Mouse (Mus musculus) stomach, embryonic 16.5 days (tissue): ENCODE results near the gene Snapc3. TPM values are rescaled to one million over a fixed set of nuclear protein-coding genes. Genes with fewer than 3 reads are reported as not detected.
"Not testable (repeated sequence)": the region's sequence is repeated elsewhere in the genome, so short reads cannot be mapped to it uniquely, and the experiment has no call there.

Experiments used
- ATAC-seq: fragments of 200-750 bp; cut with Nextera tagmentation; 2 replicates; pipeline ENCODE4 v1.8.0; 2017; ENCODE audit warnings: moderate number of reproducible peaks, moderate TSS enrichment; ENCODE audit not compliant: insufficient read depth, low FRiP score
- H3K27ac ChIP-seq: fragments of 300-500 bp; sonication (generic); 2 replicates; pipeline ENCODE4 v1.5.1; 2014; ENCODE audit warnings: low read length
- H3K27me3 ChIP-seq: fragments of 300-500 bp; sonication (generic); 2 replicates; pipeline ENCODE4 v1.6.1; 2014; ENCODE audit warnings: low read length, control low read depth, mixed read lengths; ENCODE audit not compliant: control insufficient read depth, insufficient read depth
- H3K36me3 ChIP-seq: fragments of 300-500 bp; sonication (generic); 2 replicates; pipeline ENCODE4 v1.6.1; 2014; ENCODE audit warnings: low read length; ENCODE audit not compliant: control insufficient read depth, insufficient read depth
- H3K4me1 ChIP-seq: fragments of 300-500 bp; sonication (generic); 2 replicates; pipeline ENCODE4 v1.6.1; 2014; ENCODE audit warnings: low read length, control low read depth, mixed read lengths; ENCODE audit not compliant: control insufficient read depth, insufficient read depth
- H3K4me2 ChIP-seq: fragments of 300-500 bp; sonication (generic); 2 replicates; pipeline ENCODE4 v1.6.1; 2014; ENCODE audit warnings: low read depth, low read length, mixed read lengths
- H3K4me3 ChIP-seq: fragments of 300-500 bp; sonication (generic); replicated peaks from 2 replicates; pipeline ENCODE4 v1.5.1; 2014; ENCODE audit warnings: mild to moderate bottlenecking, low read length
- H3K9ac ChIP-seq: fragments of 300-500 bp; sonication (generic); 2 replicates; pipeline ENCODE4 v1.6.1; 2014; ENCODE audit warnings: low read length
- H3K9me3 ChIP-seq: fragments of 300-500 bp; sonication (generic); replicated peaks from 2 replicates; pipeline ENCODE4 v1.6.1; 2016; ENCODE audit warnings: low read length, control low read depth; ENCODE audit not compliant: control insufficient read depth
- WGBS: fragments of 180-500 bp; shearing (Covaris S2); extraction: QIAGEN DNeasy Blood & Tissue Kit; methylation state at CpG from one replicate; pipeline ENCODE4 v1.1.7; 2014; 5-methylcytosine and 5-hydroxymethylcytosine counted together
- polyA plus RNA-seq: library from polyadenylated mRNA; unstranded; fragments of >200 nt; fragmentation: Nextera tagmentation; extraction: Ambion mirVana; gene quantifications from 2 replicates; pipeline ENCODE4 v1.2.1, GENCODE M21; 2015

The Snapc3 gene
- polyA plus RNA-seq, 1 experiment from 2014 or later: 35.9 TPM

GRCm38 (mm10) chr4:83501037-83501430 is 83.5 kb downstream of the Snapc3 start:
- Histone ChIP-seq H3K27me3 (no peaks in the 10 kb centered on the region), H3K4me3 (no peak overlapping the region), H3K4me2 (peak overlapping the region; percentile 48; the same call in 1 of the 2 replicates), H3K36me3 (no peaks in the 10 kb centered on the region), H3K27ac (no peak overlapping the region), H3K4me1 (no peaks in the 10 kb centered on the region), H3K9ac (no peak overlapping the region), H3K9me3 (no peaks in the 10 kb centered on the region)
- 42% methylated on average over 7 of the region's 7 CpGs for WGBS
- ATAC-seq: no peak

DNA sequence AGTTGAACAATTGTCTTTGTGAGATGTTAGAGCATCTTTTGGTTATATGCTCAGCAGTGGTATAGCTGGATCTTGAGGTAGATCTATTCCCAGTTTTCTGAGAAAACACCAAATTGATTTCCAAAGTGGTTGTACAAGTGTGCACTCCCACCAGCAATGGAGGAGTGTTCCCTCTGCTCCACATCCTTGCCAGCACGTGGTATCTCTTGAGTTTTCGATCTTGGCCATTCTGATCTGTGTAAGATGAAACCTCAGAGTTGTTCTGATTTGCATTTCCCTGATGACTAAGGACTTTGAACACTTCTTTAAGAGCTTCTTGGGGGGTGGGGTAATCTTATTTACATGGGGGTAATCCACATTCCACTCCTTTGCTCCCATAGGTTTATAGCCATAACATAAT is 92.1 kb downstream of the Snapc3 start:
- H3K9ac ChIP-seq: no peak overlapping the region
- 49% methylated on average over 2 of the region's 2 CpGs for WGBS
- H3K4me3 ChIP-seq: no peak overlapping the region
- no peaks in the 10 kb centered on the region for H3K27me3 ChIP-seq
- H3K36me3 ChIP-seq: no peaks in the 10 kb centered on the region
- no peak overlapping the region for H3K27ac ChIP-seq
- no peaks in the 10 kb centered on the region for H3K4me1 ChIP-seq
- H3K4me2 ChIP-seq: no peak overlapping the region
- no peak for ATAC-seq
- no peaks in the 10 kb centered on the region for H3K9me3 ChIP-seq

- no peaks in the 10 kb centered on the region for H3K27me3 ChIP-seq
- no peak overlapping the region for H3K4me3 ChIP-seq
- no peaks in the 10 kb centered on the region for H3K36me3 ChIP-seq
Observed at GRCm38 (mm10) chr4:83511083-83511482, 93.6 kb downstream of the Snapc3 start.

GRCm38 (mm10) chr4:83512217-83512616 is 94.7 kb downstream of the Snapc3 start:
- 81% methylated on average over 3 of the region's 3 CpGs for WGBS
- no peak for ATAC-seq
- H3K36me3 ChIP-seq: no peaks in the 10 kb centered on the region
- H3K9me3 ChIP-seq: no peaks in the 10 kb centered on the region
- H3K4me1 ChIP-seq: no peaks in the 10 kb centered on the region
- H3K4me2 ChIP-seq: no peak overlapping the region
- H3K4me3 ChIP-seq: no peak overlapping the region
- no peaks in the 10 kb centered on the region for H3K27me3 ChIP-seq
- no peak overlapping the region for H3K9ac ChIP-seq
- no peak overlapping the region for H3K27ac ChIP-seq

More at GRCm38 (mm10) chr4:83511083-83511482, 93.6 kb downstream of the Snapc3 start:
- Histone ChIP-seq H3K4me2 (no peak overlapping the region), H3K4me1 (no peaks in the 10 kb centered on the region), H3K27ac (no peak overlapping the region), H3K9ac (no peak overlapping the region), H3K9me3 (no peaks in the 10 kb centered on the region)
- no peak for ATAC-seq
- WGBS: 60% methylated on average over 8 of the region's 8 CpGs

- H3K27ac ChIP-seq: no peak overlapping the region
- H3K9ac ChIP-seq: no peak overlapping the region
- 59% methylated on average over 2 of the region's 2 CpGs for WGBS
- no peak for ATAC-seq
- H3K4me2 ChIP-seq: no peak overlapping the region
- no peak overlapping the region for H3K4me3 ChIP-seq
- H3K4me1 ChIP-seq: no peaks in the 10 kb centered on the region
- H3K27me3 ChIP-seq: no peaks in the 10 kb centered on the region
- H3K9me3 ChIP-seq: no peaks in the 10 kb centered on the region
- H3K36me3 ChIP-seq: no peaks in the 10 kb centered on the region
Observed at GRCm38 (mm10) chr4:83512644-83513043, 95.1 kb downstream of the Snapc3 start.

DNA sequence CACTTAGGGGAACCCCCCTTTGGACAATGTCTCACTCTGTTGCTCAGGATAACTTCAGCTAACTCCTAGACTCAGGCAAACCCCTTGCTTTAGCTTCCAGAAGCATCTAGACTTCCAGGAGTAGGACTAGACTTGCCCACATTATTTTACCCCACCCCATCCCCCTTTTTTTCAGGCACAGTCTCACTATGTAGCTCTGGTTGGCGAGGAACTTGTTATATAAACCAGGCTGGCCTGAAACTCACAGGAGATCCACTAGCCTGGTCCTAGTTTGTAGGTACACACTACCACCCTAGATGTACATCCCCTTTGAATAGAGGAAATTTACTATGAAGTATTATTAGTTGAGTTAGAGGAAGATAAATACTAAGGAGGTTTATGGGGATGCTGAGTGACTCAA is 96.7 kb downstream of the Snapc3 start:
- Histone ChIP-seq H3K9me3 (no peaks in the 10 kb centered on the region), H3K4me1 (no peaks in the 10 kb centered on the region), H3K36me3 (no peaks in the 10 kb centered on the region), H3K4me2 (no peak overlapping the region), H3K4me3 (no peak overlapping the region), H3K27me3 (no peaks in the 10 kb centered on the region), H3K9ac (no peak overlapping the region), H3K27ac (no peak overlapping the region)
- WGBS: 77% methylated on average over 1 of the region's 1 CpGs
- ATAC-seq: no peak

GRCm38 (mm10) chr4:83514976-83515669 is 97.6 kb downstream of the Snapc3 start:
- 81% methylated on average over 10 of the region's 10 CpGs for WGBS
- H3K27ac ChIP-seq: no peak overlapping the region
- no peaks in the 10 kb centered on the region for H3K4me1 ChIP-seq
- H3K4me2 ChIP-seq: no peak overlapping the region
- H3K36me3 ChIP-seq: no peaks in the 10 kb centered on the region
- no peaks in the 10 kb centered on the region for H3K27me3 ChIP-seq
- no peak for ATAC-seq
- no peak overlapping the region for H3K4me3 ChIP-seq
- no peaks in the 10 kb centered on the region for H3K9me3 ChIP-seq
- H3K9ac ChIP-seq: no peak overlapping the region

GRCm38 (mm10) chr4:83516144-83516543 is 98.6 kb downstream of the Snapc3 start:
- H3K4me3 ChIP-seq, H3K9ac ChIP-seq, H3K4me1 ChIP-seq, H3K4me2 ChIP-seq, H3K27ac ChIP-seq, H3K36me3 ChIP-seq, H3K27me3 ChIP-seq, ATAC-seq, H3K9me3 ChIP-seq: not testable (repeated sequence)
- WGBS: 89% methylated on average over 5 of the region's 6 CpGs
